Mouse (Mus musculus) cerebellum, adult (tissue): ENCODE data around the gene Manf.
A peak's percentile ranks its signal among the peaks of the same experiment; 100 is the strongest.

Experiments
- ATAC-seq: cut with Nextera tagmentation; 2 replicates; pipeline ENCODE4 v1.9.2; 2017; ENCODE audit warnings: mild to moderate bottlenecking, moderate library complexity, mixed read lengths; ENCODE audit not compliant: insufficient number of reproducible peaks, low FRiP score, low TSS enrichment

Gene Manf

DNA sequence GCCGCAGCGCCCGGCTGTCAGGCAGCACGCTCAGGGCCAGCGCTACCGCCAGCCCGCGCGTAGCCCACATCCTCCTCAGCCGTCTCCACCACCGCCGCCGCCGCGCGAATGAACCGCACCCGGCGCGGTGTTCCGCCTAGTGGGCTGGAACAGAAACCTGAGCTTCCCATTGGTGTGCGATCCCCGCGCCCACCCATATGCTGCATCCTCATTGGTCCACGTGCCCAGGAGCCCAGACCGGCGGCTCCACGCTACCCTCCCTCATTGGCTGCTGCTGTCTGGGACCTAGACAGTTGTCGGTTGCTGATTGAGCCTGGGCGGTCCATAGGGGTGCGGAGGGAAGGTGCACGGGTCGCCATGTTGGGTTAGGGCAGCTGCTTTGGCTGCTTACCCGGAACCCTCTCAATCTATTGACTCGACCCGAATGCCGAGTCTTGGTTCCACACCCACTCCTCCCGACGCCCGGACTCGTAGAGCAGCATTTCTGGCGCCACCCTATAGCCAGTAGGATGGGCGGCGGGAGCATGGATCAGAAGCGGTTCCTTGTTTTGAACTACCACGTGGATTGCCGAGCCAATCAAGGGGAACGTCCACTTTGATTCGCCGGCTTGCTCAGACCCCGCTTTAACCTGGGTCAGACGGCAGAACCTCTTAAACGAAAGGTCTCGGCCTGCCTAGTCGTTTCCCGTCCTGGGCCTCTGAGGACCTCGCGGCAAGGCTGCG is at the start of gene Manf:
Gene Manf, minus strand, starts transcription at position 151 of the 723 bp plus-strand sequence.
- ATAC-seq: peak; percentile 93

DNA sequence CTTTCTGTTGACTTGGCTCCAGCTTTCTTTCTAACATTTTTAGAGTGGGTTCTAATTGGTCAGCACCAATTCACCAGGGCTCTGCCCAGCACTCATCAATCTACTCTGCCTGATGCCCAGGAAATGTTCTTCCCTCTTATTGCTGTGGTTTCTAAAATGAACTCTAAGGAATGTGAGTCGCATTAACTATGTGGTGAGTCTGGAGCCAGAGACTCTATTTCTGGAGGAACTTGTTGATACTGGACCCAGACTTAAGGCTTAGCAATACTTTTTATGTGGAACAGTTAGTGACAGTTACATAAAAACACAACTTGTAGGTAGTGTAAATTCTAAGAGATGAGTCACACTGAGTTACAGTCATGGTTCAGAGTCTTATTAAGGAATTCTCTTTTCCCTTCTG is 43.2 kb upstream of the Manf start:
- no peak for ATAC-seq

DNA sequence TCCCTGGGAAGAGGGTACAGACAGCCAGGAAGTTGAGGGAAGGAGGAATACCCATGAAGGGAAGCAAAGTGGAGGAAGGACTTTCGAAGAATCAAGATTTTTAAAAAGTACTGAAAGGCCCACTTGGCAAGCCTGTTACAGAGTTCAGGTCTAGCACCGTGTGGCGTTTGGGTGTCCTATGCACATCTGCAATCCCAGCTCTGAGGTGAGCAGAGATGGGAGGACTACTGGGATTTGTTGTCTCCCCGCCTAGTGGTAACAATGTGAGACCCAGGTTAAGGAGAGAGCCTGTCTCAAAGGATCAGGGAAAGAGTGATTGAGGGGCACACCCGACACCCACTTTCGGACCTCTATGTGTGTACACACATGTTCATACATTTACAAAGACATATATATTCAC is 23.1 kb upstream of the Manf start:
- ATAC-seq: no peak

DNA sequence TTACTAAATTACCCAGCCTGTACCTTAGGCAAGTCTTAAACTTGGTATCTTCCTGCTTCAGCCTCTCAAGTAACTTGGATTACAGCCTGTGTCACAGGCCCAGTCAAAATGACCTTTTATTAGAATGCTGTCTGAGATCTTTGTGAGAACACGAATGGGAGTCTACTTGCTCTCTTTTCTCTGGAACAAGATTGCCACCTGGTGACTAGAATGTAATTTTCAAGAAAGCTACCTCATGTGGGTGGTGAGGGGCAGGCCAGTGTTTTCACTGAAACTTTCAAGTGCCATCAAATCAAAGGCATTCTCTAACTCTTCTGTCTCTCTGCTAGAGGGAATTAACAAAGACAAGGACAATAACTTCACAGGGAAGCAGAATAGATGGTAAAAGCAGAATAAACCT is 22.0 kb upstream of the Manf start:
- ATAC-seq: no peak

DNA sequence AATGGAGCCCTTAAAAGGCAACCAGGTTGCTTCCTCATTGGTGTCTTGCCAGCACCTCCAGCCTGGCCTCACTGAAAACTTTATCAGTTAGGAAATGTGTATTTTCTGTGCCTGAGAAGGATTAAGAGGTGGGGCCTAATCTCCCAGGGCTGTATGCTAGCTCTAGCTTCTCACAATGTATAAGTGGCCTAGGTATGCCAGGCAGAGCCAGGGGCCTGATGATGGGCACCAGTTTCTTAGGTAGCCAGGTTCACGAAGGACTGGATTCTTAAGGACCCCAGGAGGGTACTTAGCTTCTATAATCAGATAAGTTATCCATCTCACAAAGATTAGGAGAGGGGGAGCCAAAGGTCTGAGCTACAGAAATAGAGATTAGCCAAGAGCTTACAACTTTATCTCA is 19.8 kb upstream of the Manf start:
- no peak for ATAC-seq

DNA sequence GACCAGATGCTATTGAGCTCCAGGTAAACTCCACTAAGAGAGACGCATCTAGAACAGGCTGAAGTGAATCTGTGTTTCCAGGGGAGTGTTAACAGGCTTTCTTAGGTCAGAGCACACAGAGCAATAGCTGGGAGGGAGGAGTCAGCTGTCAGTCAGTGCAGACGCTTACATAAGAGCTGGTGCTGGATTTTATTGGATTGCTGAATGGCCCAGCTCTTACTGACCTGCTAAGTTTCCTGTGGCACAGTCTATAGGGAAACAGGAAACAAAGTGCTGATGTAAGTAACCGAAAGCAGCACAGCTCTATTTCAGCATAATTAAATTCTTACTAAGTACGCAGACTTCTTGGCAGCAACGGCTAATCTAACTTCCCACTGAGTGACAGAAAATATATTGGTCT is 16.9 kb upstream of the Manf start:
- ATAC-seq: 0 out of 2 replicates have a peak, but pooled peaks have one; percentile 52

DNA sequence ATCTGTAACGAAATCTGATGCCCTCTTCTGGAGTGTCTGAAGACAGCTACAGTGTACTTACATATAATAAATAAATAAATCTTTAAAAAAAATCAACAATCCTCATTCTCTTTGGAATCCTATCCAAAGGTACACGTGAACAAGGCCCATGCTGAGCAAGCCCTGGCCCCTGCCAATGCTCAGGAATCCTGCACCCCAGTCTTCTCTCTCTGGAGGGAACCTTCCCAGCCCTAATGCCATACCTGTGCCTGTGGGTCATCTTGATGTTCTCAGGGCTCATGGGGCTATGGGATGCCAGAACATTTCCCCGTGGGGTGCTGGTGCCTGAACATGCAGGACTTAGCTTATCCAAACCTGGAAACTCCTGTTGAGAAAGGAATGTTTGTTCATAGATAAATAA is 16.4 kb upstream of the Manf start:
- ATAC-seq: no peak

DNA sequence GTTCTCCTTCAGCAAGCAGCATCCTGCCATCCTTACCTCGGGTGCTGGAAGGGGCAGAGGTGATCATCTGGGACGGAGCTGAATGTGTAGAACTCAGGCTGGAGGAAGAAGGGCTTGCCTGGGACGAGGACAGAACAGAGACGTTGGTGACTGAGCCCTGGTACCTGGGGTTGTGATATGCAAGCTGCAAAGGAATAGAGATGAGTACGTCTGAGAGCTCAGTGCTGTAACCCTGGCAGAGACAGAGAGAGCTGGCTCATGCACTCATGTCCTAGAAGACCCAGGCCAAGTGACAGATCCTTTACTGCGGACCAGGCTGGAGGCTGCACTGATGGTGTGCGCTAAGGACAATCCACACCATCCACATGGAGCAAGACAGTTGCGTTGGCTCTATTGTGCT is 14.8 kb upstream of the Manf start:
- ATAC-seq: no peak

DNA sequence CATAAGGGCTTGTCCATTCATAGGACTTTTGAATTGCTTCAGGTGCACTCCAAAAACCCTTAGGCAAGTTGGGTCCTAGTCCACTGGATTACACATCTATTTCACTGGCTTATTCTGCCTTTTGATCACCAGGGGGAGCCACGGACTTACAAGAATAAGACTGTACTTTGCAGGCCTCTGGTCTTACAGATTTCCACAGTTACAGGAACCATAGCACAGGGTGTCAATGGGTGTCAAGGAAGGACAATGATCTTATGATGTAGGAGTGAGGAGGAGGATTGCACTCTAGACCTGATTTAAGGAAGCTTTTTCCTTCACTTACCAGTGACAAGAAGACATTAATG is 12.0 kb upstream of the Manf start:
- ATAC-seq: no peak

DNA sequence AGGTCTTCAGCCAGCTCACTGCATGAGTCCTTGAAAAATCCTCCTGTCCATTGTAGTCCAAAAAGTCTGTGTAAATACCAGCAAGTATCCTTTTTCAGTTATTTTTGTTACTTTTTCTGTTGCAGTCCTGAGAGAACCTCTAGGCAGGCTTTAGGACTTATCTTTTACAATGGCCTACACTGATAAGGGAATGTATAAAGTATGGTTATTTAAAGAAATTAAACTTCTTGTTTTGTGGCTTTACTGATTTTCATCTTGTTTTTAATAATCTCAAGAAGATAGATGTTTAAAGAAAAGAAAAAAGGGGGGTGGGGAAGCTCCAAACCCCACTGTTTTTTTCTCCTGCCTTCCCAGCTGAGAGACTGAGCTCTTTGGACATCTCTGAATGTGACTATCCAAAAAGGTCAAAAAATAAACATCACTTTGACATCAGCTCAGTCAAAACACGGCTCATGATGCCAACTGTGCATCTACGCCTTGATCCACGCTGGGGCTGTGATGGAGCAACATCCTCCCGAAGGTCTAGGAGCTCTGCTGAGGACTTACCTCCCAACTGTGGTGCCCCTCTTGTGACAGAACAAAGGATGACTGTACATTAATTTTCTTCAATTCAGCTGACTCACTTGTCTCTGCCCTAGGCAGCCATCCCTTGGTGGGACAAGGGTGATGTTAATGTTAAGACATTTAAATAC is 11.5 kb upstream of the Manf start:
- ATAC-seq: no peak

DNA sequence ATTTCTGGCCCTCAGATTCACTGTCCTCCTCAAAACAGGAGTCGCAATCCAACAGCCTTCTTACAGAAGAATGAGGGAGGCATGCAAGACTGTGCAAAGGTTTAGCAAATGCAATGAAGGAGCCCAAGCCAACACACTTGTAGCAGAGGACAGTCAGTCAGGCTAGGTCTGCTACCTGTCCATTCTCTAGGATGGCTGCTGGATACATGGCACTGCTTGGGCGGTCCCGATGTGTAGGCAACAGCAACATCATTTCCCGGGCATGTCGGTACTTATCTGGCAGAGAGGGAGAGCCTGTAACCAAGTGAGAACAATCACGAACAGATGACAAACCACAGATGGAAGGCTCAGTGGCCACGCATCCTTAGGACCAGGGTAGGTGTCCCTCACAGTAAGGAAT is 9.8 kb upstream of the Manf start:
- ATAC-seq: no peak

DNA sequence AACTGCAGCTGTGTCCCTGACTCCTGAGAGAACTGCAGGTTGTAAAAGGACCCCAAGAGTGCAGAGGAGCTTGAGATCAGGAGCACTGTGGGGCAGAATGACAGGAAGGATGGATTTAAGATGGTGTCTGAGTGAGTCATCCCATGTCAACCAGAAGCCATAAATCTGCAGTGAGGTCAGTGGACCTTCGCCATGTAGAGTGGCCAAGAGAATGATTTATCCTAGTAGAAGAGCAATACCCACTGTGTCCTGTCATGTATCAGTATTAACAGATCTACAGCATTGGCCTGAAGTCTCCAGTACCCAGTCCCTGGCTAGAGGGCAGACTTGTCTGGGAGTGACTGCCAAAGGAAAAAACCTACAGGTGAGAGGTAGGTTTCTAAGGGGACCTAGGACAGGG is 7.1 kb upstream of the Manf start:
- ATAC-seq: no peak

DNA sequence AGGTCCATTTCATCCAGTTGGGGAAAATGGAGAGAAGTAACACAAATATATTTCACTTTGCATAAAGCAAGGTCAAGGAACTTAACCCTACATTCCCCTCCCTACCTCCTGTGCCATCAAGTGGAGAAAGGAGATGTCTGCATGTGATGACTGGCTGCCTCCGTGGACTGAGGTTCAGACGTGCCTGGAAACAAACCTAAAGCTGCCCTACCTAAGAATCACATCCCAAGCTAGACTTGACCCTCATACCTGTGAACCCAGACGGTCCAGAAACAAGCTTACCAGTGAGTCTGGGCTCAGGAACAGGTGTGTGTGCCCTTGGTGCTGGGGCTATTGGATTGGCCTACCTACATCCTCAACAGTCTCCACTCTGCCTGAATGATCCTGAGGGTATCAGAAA is 1.5 kb upstream of the Manf start:
- no peak for ATAC-seq

DNA sequence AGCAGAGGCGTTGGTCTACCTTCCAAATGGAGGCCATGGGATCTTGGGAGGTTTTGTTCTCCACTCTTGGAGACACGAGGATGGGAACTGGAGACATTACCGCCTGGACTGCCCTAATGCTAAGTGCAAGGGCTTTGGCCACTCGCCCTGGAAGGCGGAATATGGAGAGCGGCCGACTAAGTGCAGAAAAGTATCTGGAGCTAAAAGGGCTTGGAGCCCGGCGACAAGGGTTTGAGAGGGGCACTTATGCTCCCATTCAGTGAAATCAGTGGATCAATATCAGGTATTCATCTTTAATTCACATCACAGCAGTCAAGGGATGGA is 735 bp upstream of the Manf start:
- no peak for ATAC-seq

DNA sequence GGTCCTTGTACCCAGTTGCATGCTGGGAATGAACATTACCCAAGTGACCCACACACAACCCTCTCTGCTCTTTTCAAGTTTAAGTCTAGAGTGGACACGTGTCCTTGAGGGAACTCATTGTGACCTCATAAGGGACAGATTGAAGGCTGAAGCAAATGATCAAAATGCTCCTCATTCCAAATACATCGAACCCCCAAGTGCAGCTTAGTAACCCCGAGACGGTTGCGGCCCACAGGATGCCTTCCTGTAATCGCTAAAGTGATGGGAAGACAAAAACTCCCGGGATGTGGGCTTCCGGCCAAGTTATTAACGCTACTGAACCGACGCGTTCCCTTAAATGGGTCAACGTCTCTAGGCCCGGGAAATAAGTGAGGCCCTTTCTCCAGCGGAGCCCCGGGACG is 438 bp downstream of the Manf start:
- no peak for ATAC-seq

DNA sequence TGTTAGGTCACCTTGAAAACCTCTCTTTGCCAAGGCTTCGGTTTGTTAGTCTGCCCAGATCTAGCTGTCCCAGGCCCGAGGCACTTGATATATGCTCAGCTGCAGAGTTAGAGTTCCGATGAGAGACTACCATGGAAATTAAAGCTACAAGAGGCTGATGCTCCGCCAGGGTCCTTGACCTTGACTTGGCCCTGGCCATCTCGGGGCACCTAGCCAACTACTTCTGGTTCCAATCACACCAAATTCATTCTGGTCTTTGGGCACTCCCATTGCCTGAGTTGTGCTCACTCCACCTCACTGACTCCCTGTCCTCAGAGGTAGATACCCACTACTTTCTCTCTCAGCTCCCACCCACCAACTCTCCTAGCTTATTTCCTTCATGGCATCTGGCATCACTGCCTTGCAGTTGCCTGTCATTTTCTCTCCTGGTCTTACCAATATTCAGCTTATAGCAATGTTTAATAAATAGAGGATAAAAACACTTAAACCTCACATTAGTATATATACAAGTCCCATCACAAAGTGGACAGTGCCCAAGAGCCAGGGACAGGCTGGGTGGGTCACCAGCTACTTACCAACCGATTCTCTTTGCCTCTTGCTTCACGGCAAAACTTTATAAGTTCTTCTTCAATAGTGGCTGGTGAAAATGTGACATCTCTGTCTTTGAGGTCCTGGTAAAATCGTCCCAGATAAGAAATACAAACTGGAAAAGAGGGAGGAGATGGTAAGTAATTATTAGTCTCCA is 1.1 kb downstream of the Manf start:
- ATAC-seq: no peak

DNA sequence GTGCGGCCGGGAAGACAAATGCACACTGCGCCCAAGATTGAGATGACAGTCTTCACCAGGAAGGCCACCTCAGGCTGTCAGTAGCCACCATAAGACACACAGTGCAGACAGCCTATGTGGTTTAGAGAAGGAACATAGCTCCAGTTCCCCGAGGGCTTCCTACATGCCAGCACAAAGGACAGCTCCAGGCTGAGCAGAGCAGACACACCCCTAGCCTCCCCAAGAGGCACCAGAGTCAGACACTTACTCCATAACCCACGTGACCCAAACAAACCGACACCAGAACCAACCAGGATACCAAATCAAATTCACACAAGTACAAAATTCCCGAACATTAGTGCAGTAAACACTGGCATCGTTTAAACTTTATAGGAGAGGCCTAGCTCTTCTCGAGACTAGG is 2.5 kb downstream of the Manf start:
- no peak for ATAC-seq

DNA sequence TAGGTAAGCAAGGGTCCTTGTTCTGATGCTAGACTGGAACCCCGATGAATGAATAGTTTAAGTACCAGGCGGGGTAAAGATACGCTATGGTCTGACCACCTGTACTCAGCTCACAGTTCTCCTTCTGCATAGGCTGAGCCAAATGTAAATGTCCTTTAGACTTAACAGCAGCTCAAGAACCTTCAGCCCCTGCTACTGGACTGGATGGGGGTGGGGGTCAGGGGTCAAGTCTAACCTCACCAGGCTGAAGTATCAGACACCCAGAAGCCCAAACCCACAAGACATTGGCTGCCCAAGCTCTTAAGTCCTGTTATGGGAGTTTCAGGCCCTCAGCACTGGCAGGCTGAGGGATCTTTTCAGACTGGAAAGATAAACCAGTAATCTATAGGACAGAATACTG is 3.4 kb downstream of the Manf start:
- ATAC-seq: no peak

DNA sequence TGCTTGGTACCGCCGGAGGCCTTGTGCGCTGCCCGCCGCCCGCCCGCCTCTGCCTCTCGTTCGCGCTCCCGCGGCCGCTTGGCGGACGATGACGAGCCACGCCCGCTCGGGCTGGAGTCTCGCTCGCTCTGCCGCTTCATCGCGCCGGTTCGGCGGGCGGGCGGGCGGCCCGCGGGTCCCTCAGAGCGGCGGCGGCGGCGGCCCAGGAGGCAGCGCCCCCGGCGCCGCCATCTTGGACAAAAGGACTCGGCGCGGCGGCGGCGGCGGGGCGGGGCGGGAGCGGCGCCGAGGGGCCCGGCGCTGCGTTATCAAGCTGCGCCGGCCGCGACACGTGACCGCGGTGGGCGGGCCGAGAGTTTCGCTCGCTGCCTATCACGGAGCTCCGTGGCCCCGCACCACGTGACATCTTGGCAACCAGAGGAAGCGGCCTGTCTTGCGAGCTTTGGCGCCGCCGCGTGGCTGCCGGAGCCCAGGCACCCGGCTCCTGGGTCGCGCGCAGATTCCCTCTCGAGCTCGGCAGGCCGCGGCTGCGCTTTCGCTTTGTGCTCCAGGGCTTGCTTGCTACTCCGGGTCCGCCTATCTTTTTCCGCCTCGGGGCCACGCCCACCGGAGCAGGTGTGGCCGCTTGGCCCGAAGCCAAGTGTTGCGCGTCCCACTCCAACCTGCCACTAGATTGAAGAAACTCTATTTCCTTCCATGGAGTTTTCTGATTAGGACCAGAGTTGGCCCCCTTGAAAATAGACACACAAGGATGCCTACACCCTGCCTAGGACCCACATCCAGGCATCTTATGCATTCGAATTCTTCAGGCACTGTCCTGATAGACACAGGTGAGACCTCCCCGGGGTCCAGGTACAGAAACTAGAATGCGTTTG is 4.7 kb downstream of the Manf start, which contains the start of gene Rbm15b:
Gene Rbm15b, minus strand, starts transcription at position 601 of the 875 bp plus-strand sequence.
- peak; percentile 57; the same call in 1 of the 2 replicates for ATAC-seq

DNA sequence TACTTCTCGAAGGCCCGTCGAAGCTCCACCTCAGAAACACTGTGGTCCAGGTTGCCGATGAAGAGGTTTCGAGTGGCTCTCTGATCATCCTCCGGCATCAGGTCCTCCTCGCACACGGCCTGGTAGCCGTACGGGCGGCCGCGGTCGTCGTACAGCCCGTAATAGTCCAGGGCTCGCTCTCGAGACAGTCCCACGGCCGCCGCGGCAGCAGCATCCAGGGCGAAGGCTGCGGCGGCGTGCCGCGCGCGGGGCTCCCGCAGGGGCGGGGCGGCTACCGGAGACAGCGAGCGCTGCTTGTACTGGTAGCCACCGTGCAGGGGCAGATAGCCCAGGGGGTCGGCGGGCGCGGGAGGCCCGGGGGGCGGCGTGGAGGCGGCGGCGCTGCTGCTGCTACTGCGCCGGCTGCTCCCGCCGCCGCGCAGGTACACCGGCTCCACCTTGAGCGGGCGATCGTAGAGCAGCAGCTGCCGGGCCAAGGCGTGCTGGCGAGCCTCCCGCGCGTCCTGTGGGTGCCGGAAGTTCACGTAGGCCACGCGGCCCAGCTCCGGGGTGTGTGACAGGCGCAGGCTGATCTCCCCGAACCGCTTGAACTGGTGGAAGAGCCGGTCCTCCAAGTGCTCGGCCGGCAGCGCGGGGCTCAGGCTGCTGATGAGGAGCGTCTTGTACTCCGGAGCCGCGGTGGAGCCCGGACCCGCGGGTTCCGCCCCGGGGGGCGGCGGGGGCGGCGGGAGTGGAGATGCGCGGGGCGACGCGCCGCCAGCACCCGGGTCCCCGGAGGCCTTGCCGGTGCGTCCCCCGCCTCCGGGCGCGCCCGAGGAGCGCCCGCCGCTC is 5.7 kb downstream of the Manf start:
- ATAC-seq: peak; percentile 5; the same call in 1 of the 2 replicates
